Mouse (Mus musculus) T-helper 17 cell (primary cell): Measurements from ENCODE around the gene Gm8300.
"Not testable (repeated sequence)": the region's sequence is repeated elsewhere in the genome, so short reads cannot be mapped to it uniquely, and the experiment has no call there.

Experiments used
- in situ Hi-C, 2 experiments: fragments of 300-600 bp; cut with MboI, MseI; formaldehyde crosslinking; loops; 1 replicate in 1 of 2; 2 replicates in 1 of 2; pipeline ENCODE4 v1.15.1; 2025; ENCODE audit warnings: high pct_unique_total_duplicates in 2 of 2

The Gm8300 gene

DNA sequence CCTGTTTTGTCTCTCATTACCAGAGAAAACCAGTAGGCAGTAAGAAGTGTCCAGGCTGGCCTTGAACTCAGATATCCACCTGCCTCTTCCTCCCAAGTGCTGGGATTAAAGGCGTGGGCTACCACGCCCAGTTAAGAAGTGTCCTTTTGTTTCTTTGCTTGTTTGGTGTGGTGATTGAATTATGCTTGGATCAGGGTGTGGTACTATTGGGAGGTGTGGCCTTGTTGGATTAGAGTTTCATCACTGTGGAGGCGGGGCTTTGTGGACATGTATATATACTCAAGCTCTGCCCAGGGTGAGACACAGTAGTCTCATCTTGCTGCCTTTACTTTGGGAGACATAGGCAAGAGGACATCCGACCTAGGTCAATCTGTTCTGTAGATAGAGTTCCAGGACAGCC lies at the start of gene Gm8300:
Gene Gm8300, plus strand, starts transcription at position 301 of the 400 bp plus-strand sequence.
- in situ Hi-C loops: not testable (repeated sequence)

DNA sequence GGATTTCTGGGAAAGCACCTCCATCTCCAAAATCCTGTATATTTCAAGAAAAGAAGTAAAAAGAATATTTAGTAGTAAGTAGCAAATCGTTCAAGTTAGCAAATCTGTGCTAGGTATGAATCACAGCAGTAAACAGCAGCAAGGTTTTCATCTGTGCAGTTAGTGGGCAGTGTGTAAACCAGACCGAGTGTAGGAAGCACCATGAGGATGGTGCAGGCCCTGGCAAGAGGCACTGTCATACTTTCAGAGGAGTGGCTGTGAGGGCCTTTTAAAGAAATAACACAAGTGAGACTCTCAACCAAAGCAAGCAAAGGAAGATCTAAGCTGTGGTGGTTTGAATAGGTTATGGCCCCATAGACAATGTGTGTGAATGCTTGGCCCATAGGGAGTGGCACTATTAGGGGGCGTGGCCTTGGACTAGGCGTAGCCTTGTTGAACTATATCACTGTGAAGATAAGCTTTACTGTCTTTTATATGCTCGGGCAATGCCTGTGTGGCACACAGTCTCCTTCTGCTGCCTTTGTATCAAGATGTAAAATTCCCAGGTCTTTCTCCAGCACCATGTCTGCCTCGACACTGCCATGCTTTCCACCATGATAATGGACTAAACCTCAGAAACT lies 49.3 kb upstream of the Gm8300 start:
- in situ Hi-C loops: loop anchor here in 1 of 2 experiments (5.0 kb wide), 1 partner anchor 32 kb away; no protein-coding TSS in a partner anchor

DNA sequence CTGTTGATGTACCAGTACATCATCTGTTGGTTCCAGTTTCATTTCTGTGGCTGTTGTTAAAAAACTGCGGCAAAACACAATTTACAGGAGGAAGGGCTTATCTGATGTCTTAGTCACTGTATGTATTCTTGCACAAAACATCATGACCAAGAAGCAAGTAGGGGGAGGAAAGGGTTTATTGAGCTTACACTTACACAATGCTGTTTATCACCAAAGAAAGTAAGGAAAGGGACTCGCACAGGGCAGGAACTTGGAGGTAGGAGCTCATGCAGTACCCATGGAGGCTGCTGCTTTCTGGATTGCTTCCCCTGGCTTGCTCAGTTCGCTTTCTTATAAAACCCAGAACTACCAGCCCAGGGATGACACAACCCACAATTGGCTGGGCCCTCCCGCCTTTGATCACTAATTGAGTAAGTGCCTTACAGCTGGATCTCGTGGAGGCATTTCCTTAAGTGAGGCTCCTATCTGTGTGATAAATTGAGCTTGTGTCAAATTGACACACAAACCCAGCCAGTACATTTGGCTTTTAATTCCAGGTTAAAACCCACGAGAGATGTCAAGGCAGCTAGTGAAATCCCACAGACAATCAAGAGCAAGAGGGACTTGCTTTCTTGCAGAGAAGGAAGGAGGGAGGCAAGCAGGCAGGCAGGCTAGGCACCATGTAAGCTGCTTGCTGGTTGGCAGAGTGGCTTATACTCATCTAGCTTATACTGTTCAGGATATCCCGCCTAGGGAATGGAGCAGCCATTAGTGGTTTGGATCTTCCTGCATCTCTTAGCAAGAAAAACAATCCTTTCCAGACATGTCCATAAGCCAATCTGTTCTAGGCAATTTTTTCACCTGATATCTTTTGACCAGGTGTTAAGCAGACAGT lies 43.6 kb upstream of the Gm8300 start:
- in situ Hi-C loops: no loop called here

DNA sequence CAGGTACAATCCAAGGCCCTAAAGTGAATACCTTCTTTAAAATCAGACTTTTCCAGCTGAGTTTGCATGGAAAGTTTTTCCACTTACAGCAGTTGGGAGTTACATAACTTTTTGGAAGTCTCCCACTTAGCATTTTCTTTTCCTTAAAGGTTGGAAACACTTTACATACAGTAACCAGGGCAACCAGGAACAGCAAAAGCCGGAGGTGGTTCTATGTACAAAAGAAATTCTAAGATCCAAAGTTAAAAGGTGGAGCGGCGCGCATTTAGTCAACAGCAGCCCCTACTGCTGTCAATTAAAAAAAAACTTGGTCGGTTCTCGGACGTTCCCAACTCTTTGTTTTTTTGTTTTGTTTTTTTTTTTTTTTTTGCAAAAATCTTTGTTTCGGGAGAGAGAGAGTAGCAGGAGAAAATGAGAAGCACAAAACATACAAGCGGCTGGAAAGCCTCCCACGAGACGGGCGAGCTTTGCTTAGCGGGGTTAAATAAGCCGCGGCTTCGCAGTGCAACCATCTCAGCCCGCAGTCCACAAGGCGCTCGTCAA lies 42.6 kb upstream of the Gm8300 start:
- in situ Hi-C loops: no loop called here

DNA sequence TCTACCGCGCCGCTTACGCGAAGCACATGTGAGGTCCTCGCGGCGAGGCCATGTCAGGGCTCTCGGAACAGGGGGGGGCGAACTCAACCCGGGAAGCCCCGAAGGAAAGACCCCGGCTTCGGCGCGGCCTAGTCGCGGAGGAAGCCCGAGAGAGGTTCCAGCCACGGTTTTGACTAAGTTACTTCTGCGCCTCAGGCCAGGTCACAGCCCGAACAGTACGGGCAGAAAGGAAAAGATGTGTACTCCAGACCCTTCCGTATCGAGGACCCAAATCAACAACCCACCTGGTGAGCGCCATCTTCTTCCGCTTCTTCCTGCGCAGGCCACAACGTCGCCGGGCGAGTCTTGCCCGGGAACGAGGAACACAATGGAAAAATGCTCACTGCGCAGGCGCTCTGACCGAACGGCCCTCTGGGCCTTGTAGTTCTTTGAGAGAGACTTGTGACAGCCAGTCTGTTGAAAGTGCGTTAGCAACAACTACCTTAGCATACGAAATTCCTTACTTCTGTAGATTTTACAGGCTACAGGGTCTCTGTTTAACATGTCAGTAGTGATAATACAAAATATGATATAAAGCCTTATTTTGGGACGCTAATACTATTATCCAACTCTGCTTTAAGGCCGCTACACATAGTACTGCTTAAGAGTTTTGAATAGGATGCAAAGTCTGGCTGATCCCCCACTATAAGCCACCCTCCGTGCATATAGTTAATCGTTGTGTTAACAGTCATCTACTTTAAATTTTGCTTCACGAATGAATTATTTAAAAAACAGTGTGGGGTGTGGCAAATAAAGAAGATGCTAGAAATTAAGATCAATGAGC lies 41.9 kb upstream of the Gm8300 start, which contains the start of gene Snw1:
Gene Snw1, minus strand, starts transcription at position 311 of the 823 bp plus-strand sequence.
- in situ Hi-C loops: no loop called here

DNA sequence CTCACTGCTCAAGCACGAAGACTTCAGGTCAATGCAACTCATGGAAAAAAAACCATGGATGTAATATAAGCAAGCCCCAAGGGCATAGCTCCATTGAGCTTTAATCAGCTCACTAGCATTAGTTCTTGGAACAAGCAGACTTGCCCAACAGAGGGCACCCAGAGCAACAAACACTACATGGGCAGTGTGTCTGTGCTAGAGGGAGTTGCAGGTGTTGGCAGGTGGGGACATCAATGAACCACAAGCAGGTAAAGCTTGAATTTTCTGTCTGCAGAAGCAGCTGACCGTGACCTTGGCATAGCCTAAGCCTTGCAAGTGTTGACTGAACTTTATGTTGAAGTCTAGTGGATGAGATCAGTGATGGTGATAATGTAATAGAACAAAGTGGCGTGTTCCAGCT lies 39.4 kb upstream of the Gm8300 start:
- in situ Hi-C loops: no loop called here

DNA sequence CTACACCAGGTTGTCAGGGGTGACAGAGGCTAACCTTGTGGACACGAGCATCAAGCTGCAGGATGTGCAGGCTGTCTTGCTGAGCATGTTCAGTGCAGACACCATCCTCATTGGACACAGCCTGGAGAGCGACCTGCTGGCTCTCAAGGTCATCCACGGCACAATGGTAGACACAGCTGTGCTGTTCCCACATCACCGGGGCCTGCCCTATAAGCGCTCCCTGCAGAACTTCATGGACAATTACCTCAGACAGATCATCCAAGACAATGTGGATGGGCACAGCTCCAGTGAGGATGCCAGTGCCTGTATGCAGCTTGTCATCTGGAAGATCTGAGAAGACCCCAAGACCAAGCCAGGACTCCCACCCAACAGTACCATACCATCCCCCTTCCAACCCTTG lies 31.6 kb upstream of the Gm8300 start:
- in situ Hi-C loops: not testable (repeated sequence)

DNA sequence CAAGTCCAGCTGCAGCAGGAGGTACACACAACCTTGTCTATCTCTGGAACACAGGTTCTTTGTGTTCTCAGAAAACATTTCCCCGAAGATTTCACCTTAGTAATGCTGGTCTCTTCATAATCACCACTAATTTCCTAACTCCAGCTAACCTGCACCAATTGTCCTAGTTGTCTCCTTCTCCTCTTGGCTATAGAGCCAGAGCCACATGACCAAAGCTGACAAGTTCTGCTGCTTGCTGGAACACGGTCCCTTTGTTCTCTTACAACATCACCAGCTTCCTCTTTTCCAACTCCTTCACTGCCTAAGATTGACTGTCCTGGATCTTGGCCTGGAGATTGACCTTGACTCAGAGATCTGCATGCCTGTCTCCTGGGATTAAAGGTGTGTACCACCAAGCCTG lies 25.4 kb upstream of the Gm8300 start:
- in situ Hi-C loops: not testable (repeated sequence)

DNA sequence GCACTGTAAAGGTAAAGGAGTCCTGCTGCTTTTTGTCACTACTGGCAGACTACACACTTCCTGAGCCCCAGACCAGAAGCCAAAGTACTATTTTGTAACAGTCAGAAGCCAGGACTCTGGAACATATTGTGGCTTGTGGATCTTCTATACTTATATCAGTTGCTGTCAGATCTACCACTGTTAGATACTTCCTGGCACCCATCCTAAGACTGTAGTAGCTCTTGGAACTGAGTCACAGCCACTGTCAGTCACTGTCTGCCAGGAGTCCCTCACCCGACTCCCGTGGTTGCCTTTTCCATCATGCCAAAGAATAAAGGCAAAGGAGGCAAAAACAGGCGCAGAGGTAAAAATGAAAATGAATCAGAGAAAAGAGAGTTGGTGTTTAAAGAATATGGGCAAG lies 19.7 kb upstream of the Gm8300 start, which contains the start of gene Gm5788:
Gene Gm5788, plus strand, starts transcription at position 301 of the 400 bp plus-strand sequence.
- in situ Hi-C loops: not testable (repeated sequence)

DNA sequence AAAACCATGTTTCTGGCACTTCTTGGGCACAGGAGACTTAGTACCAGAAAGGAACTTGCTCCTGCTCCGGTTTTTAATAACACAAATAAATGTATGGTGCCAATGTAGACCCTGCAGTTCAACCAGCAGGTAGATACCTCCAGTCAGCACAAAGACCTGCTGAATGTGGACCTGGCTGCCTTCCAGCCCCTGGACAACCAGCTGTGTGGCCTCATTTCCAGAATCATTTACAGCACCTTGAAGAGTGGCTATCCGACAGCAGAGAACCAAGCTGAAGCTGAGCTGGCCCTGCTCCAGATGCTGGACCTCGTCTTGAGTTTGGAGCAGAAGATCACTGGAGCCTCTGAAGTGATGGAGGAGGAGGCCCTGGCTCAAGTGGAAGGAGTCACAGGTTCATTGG lies 5.5 kb downstream of the Gm8300 start:
- in situ Hi-C loops: not testable (repeated sequence)

DNA sequence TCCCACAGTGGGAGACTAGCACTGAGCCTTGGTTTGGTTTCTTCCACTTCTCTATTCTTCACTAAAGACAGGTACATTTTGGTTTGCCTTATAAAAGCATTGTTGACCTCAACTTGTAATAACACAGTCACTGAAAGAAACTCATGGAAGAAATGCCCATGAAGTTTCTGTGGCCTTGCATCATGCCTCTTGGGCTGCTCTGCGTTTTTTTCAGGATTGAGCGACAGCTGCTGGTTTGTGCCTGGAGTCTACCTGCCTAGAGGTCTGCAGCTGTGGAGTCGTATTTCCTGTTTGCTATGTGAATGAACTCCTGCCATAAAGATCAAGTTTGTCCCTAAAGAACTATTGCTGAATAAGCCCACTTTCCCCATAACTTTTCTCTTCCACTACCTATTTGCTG lies 29.8 kb downstream of the Gm8300 start:
- in situ Hi-C loops: no loop called here

DNA sequence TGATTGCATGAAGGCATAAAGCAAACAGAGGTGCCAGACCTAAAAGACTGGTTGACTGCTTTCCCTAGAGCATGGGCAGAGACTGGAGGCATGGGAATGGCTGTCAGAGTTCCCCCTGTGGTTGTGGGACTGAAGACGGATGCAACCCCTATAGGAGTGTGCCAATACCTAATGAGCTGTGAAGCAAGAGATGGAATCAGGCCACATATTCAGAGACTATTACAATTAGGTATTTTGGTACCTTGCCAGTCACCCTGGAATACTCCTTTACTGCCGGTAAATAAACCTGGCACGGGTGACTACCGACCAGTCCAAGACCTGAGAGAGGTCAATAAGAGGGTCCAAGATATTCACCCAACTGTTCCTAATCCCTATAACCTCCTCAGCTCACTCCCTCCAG lies 36.5 kb downstream of the Gm8300 start:
- in situ Hi-C loops: not testable (repeated sequence)
